Mouse (Mus musculus): ENCODE measurements around the gene Pnp2.

Pnp2 gene

DNA sequence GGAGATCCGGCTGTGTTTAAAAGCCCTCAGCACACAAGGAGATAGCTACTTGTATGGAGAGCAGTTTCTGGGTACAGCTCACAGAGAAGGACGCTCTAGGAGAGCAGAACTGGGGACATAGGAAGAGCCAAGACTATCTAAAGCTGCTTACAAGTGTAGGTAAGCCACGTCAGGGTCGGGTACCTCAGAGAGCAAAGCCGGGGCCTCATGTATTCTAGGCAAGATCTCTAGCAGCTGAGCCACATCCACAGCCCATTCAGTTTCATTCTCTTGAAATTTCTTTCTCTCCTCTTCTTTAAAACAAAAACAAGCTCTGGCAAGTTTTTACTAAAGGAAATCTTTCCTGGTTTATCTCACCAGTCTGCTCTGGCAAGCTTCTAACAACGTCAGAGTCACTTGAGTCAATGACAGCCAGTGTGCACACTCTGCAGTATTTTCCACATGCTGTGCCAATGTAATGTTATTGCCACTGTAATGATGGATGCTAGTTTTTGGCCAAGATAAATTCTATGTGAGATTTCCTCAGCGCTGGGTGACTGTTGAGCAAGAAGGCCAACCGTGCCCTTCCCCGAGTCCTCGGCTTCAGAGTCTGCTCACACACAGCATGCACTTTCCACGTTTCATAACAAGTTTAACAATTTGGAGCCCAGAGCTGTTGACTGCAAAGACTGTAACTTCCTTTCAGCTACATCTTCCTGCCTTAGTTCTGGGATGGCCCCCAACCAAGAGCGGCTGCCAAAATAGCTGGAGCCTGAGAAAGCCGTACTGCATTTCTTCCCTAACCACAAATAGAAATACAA lies 52.3 kb downstream of the Pnp2 start:
- no peak for DNase-seq (ENCODE audit: low read depth in 1 of 2, low spot score in 2 of 2)

DNA sequence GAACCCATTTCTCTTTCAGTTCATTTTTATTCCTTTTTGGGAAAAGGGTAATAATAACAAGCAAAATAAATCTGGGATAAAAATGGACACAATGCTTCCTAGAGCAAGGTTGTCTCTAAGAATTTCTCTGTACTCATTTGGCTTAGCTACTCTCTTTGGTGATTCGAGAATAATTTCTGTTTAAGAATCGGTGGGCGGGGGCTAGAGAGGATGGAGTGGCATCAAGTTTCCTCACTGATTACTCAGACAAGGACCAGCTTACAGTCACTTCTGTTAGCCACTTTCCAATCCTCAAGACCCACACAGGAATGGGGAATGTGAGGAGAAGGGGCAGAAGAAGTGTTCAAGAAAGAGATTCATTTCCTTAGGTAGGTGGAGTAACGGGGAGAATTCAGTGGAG lies 53.0 kb downstream of the Pnp2 start:
- DNase-seq (ENCODE audit: low read depth in 1 of 2, low spot score in 2 of 2): no peak

- no peak for DNase-seq (ENCODE audit: low read depth in 1 of 2, low spot score in 2 of 2)
Measured at GRCm38 (mm10) chr14:51009572-51009971, 53.8 kb downstream of the Pnp2 start.
